Mouse (Mus musculus) brain, embryonic 14.5 days (tissue): ENCODE data around the gene Cdsn.

Experiments used
- CTCF ChIP-seq: fragments of 200-500 bp; IDR thresholded peaks from 2 replicates; pipeline ENCODE4 v1.5.1; 2012; ENCODE audit warnings: inconsistent platforms, mild to moderate bottlenecking, moderate library complexity, borderline replicate concordance; ENCODE audit not compliant: insufficient read depth, insufficient read length; ENCODE audit errors: extremely low read depth
- POLR2A ChIP-seq: fragments of 200-500 bp; IDR thresholded peaks from 2 replicates; pipeline ENCODE4 v1.6.1; 2012; ENCODE audit warnings: mild to moderate bottlenecking, inconsistent platforms, borderline replicate concordance; ENCODE audit not compliant: poor library complexity, insufficient read depth, insufficient read length, severe bottlenecking; ENCODE audit errors: extremely low read depth

GRCm38 (mm10) chr17:35544680-35545079, 7.2 kb upstream of the Cdsn start:
- peak; percentile 81 for TF ChIP-seq CTCF
- TF ChIP-seq POLR2A = no peak
